Mouse (Mus musculus) C2C12 (cell line): ENCODE data around the gene Abca2.

Source experiments
- CEBPB ChIP-seq: IDR thresholded peaks from one replicate; pipeline ENCODE4 v1.6.1; 2011; ENCODE audit warnings: low read depth, mild to moderate bottlenecking, control low read depth, moderate library complexity
- CTCF ChIP-seq: IDR thresholded peaks from one replicate; pipeline ENCODE4 v1.5.1; 2011; ENCODE audit not compliant: control insufficient read depth, insufficient read depth, insufficient read length
- MAX ChIP-seq: IDR thresholded peaks from one replicate; pipeline ENCODE4 v1.6.1; 2011; ENCODE audit warnings: mild to moderate bottlenecking, control low read depth
- MYOD1 ChIP-seq: IDR thresholded peaks from one replicate; pipeline ENCODE4 v1.6.1; 2011; ENCODE audit warnings: low read depth; ENCODE audit not compliant: control insufficient read depth, insufficient read length
- MYOG ChIP-seq: IDR thresholded peaks from one replicate; pipeline ENCODE4 v1.6.1; 2011; ENCODE audit not compliant: control insufficient read depth, insufficient read length; ENCODE audit errors: extremely low read depth
- USF1 ChIP-seq: IDR thresholded peaks from one replicate; pipeline ENCODE4 v1.6.1; 2011; ENCODE audit warnings: low read depth, mild to moderate bottlenecking, control low read depth, moderate library complexity

- TF ChIP-seq CTCF (no peak), MYOD1 (no peak), MAX (no peak), USF1 (no peak), CEBPB (no peak), MYOG (no peak)
Measured at GRCm38 (mm10) chr2:25479551-25480311, 51.2 kb downstream of the Abca2 start.
